Mouse (Mus musculus) left cerebral cortex, adult 18-20 months (tissue): ENCODE results near the gene Rest. TPM values are rescaled to one million over a fixed set of nuclear protein-coding genes. Genes with fewer than 3 reads are reported as not detected.
"Not testable (repeated sequence)": the region's sequence is repeated elsewhere in the genome, so short reads cannot be mapped to it uniquely, and the experiment has no call there.

Experiments used
- DNase-seq, 2 experiments: peaks; one replicate each; pipeline ENCODE4 v3.0.0; 2021 to 2022; ENCODE audit warnings: low spot score in 2 of 2, mixed read lengths in 1 of 2
- long read RNA-seq, 2 experiments: library from polyadenylated mRNA; stranded (forward); transcript quantifications; one replicate each; pipeline ENCODE4 v2.0.0; 2021
- total RNA-seq, 2 experiments: library from RNA; stranded (reverse); gene quantifications; 2 replicates each; pipeline ENCODE4 v1.2.3; 2021

Rest gene
- total RNA-seq = 1 to 10 TPM; 3.5 to 3.6 TPM
- long read RNA-seq, experiment 1 = 0 reads
- long read RNA-seq, experiment 2 = 0 reads

GRCm38 (mm10) chr5:77265081-77265670, at the start of gene Rest:
Gene Rest (plus strand): TSS chr5:77265491.
- peak; percentile 26 to 50 for DNase-seq

GRCm38 (mm10) chr5:77217211-77217610, 48.1 kb upstream of the Rest start:
- DNase-seq = peak; percentile 68 to 86

GRCm38 (mm10) chr5:77217724-77218123, 47.6 kb upstream of the Rest start:
- DNase-seq = no peak

GRCm38 (mm10) chr5:77223043-77223975, 42.0 kb upstream of the Rest start:
- DNase-seq = peak in 1 of 2 experiments; percentile 3

GRCm38 (mm10) chr5:77228986-77229385, 36.3 kb upstream of the Rest start:
- DNase-seq = no peak

GRCm38 (mm10) chr5:77231863-77232262, 33.4 kb upstream of the Rest start:
- DNase-seq = not testable (repeated sequence)

GRCm38 (mm10) chr5:77234921-77235320, 30.4 kb upstream of the Rest start:
- no peak for DNase-seq

- DNase-seq = no peak
These were observed 28.2 kb upstream of the Rest start for GRCm38 (mm10) chr5:77237104-77237503.

GRCm38 (mm10) chr5:77244331-77244987, 20.8 kb upstream of the Rest start:
- DNase-seq = no peak

GRCm38 (mm10) chr5:77245463-77245786, 19.9 kb upstream of the Rest start:
- no peak for DNase-seq

GRCm38 (mm10) chr5:77245787-77246671, 19.3 kb upstream of the Rest start:
- DNase-seq = no peak

- DNase-seq = no peak
These were observed 15.2 kb upstream of the Rest start for GRCm38 (mm10) chr5:77250083-77250482.

GRCm38 (mm10) chr5:77251656-77252055, 13.6 kb upstream of the Rest start:
- no peak for DNase-seq

- DNase-seq = no peak
These were observed 13.0 kb upstream of the Rest start for GRCm38 (mm10) chr5:77252115-77252827.

GRCm38 (mm10) chr5:77253154-77253553, 12.1 kb upstream of the Rest start:
- DNase-seq = no peak

GRCm38 (mm10) chr5:77254402-77254801, 10.9 kb upstream of the Rest start:
- DNase-seq = no peak

- DNase-seq = no peak
These were observed 7.7 kb upstream of the Rest start for GRCm38 (mm10) chr5:77257603-77258002.

- DNase-seq = no peak
These were observed 6.0 kb upstream of the Rest start for GRCm38 (mm10) chr5:77259315-77259714.

GRCm38 (mm10) chr5:77260141-77260540, 5.2 kb upstream of the Rest start:
- DNase-seq = no peak

GRCm38 (mm10) chr5:77261137-77261536, 4.2 kb upstream of the Rest start:
- DNase-seq = no peak
